Mouse (Mus musculus): ENCODE results near the gene Olfr449. TPM values are rescaled to one million over a fixed set of nuclear protein-coding genes. Genes with fewer than 3 reads are reported as not detected.

The Olfr449 gene
- not detected for total RNA-seq (2021)
- long read RNA-seq = 0 reads

- no peak for DNase-seq (ENCODE audit: low spot score in 2 of 2)
Measured at GRCm38 (mm10) chr6:42834084-42834483, at the start of gene Olfr449. Olfr449 (plus strand) TSS chr6:42834384.

GRCm38 (mm10) chr6:42784793-42785192 is 49.4 kb upstream of the Olfr449 start, which contains the start of gene Olfr452:
Olfr452 (plus strand) TSS chr6:42785093.
- DNase-seq (ENCODE audit: low spot score in 2 of 2) = no peak

- no peak for DNase-seq (ENCODE audit: low spot score in 2 of 2)
Measured at GRCm38 (mm10) chr6:42790247-42790948, 43.8 kb upstream of the Olfr449 start.

- DNase-seq (ENCODE audit: low spot score in 2 of 2) = no peak
Measured at GRCm38 (mm10) chr6:42790949-42791556, 43.1 kb upstream of the Olfr449 start.

GRCm38 (mm10) chr6:42794982-42795381 is 39.2 kb upstream of the Olfr449 start:
- no peak for DNase-seq (ENCODE audit: low spot score in 2 of 2)

GRCm38 (mm10) chr6:42811639-42812038 is 22.5 kb upstream of the Olfr449 start, which contains the start of gene Olfr450:
Olfr450 (plus strand) TSS chr6:42811939.
- DNase-seq (ENCODE audit: low spot score in 2 of 2) = no peak

- peak; percentile 41 to 53 for DNase-seq (ENCODE audit: low spot score in 2 of 2)
Measured at GRCm38 (mm10) chr6:42860222-42860819, 26.1 kb downstream of the Olfr449 start.

GRCm38 (mm10) chr6:42869695-42870094 is 35.5 kb downstream of the Olfr449 start:
- DNase-seq (ENCODE audit: low spot score in 2 of 2) = no peak

- no peak for DNase-seq (ENCODE audit: low spot score in 2 of 2)
Measured at GRCm38 (mm10) chr6:42876323-42876722, 42.1 kb downstream of the Olfr449 start.

Other genes starting within 250 kb of the Olfr449 start
- gene Tcaf3, start 236.7 kb upstream of the Olfr449 start, total RNA-seq (2021) = not detected
- 1 to 10 TPM; 1.3 to 2.1 TPM for gene Tcaf2, start 189.1 kb upstream of the Olfr449 start, total RNA-seq (2021)
- gene Tcaf1, start 124.3 kb upstream of the Olfr449 start, total RNA-seq (2021) = 100 to 1,000 TPM; 246 to 253 TPM
- gene Olfr453, start 95.0 kb upstream of the Olfr449 start, total RNA-seq (2021) = not detected
- gene Olfr38, start 78.0 kb upstream of the Olfr449 start, total RNA-seq (2021) = not detected
- not detected for gene Olfr452, start 49.3 kb upstream of the Olfr449 start, total RNA-seq (2021)
- gene Olfr450, start 22.4 kb upstream of the Olfr449 start, total RNA-seq (2021) = not detected
- not detected for gene Olfr448, start 56.1 kb downstream of the Olfr449 start, total RNA-seq (2021)
- gene Olfr447, start 74.5 kb downstream of the Olfr449 start, total RNA-seq (2021) = not detected
- not detected for gene Olfr446, start 87.0 kb downstream of the Olfr449 start, total RNA-seq (2021)
- not detected for gene Olfr444, start 114.7 kb downstream of the Olfr449 start, total RNA-seq (2021)

Measured in layer of hippocampus, postnatal 10 days (tissue).